Mouse (Mus musculus): ENCODE data around the gene Vmac.

DNA sequence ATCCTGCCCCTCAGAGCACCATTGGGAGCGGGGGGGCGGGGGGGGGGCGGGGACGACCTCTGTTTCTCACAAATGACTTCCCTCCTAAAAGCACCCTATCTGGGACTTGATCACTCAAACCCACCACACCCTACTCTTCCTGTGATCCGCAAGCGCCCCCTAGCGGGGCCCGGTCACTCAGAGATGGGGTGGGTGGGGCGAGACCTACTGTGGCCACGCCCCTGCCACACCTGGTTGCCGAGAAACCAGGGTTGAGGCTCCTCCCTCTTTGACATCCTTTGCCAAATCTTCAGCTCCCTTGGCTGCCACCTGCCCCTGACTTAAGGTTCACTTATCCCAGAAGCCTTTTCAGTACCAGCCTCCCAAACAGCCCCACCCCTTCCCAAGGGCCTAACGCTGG lies 40.3 kb upstream of the Vmac start:
- peak; percentile 49 for TF ChIP-seq CTCF (conservative IDR thresholded peaks at IDR 0.05; ENCODE audit: insufficient read depth, insufficient read length, low read depth, low read length)
- TF ChIP-seq POLR2A (IDR thresholded peaks at IDR 0.05; ENCODE audit: low read depth, low read length) = no peak
